Mouse (Mus musculus) gastrocnemius, postnatal 36 days (tissue): ENCODE results near the gene Tank. TPM values are rescaled to one million over a fixed set of nuclear protein-coding genes. Genes with fewer than 3 reads are reported as not detected.

Experiments
- DNase-seq, 2 experiments: peaks; one replicate each; pipeline ENCODE4 v3.0.0; 2022
- intact Hi-C: fragments of 180-260 bp; cut with DNase I; formaldehyde crosslinking; loops from one replicate; pipeline ENCODE4 v1.15.1; 2025
- long read RNA-seq, 2 experiments: library from polyadenylated mRNA; stranded (forward); transcript quantifications; one replicate each; pipeline ENCODE4 v2.0.0; 2021
- total RNA-seq, 2 experiments: library from RNA; stranded (reverse); gene quantifications; 2 replicates each; pipeline ENCODE4 v1.2.3; 2021

Tank gene
- total RNA-seq: 10 to 100 TPM; 12.8 to 19.3 TPM
- long read RNA-seq, experiment 1, partial matches to known transcripts: 1 of 8 reads
- long read RNA-seq, experiment 1, other reads (novel, unspliced or antisense): 5 of 8 reads
- long read RNA-seq, experiment 2, partial matches to known transcripts: 0 of 9 reads
- long read RNA-seq, experiment 2, other reads (novel, unspliced or antisense): 7 of 9 reads

DNA sequence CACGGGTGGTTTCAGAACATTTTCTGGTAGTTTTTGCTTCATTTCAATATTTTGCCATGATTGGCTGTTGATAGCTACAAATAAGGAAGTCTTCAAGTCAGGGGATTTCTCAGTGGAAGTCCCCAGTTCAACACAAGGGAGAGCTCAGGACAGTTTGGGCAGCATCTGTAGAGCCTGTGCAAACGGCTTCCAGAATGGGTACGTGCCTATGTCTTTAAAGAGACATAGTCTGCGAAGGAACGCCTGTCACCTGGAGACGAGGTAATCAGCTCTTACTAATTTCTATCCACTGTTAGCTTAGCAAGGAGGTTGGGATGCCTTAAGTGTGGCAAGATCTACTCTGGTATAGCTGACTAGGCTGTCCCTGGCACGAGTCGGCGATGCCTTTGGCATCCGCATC lies at the start of gene Tank:
Gene Tank (plus strand): TSS at position 153 of the 400 bp plus-strand sequence.
- intact Hi-C loops: no loop called here

DNA sequence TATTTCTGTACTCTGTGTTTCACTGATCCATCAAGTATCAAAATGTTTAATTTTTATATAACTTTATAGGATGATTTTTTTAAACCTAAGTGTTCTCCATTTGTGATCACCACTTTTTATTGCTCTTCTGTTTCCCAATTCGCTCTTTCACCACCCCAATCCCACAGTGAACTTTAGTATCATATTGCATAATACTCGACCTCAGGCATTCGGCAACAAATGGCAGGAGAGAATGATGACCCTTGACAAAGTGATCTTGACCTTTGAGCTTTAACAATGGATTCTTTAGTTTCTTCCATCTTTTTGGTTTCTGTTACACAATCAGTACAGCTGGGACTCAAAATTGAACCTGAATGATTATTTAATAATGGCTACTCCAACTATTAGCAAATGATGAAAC lies 46.1 kb upstream of the Tank start:
- DNase-seq: no peak
- intact Hi-C loops: no loop called here

More for the DNA sequence above, at the start of gene Tank:
- no peak for DNase-seq

DNA sequence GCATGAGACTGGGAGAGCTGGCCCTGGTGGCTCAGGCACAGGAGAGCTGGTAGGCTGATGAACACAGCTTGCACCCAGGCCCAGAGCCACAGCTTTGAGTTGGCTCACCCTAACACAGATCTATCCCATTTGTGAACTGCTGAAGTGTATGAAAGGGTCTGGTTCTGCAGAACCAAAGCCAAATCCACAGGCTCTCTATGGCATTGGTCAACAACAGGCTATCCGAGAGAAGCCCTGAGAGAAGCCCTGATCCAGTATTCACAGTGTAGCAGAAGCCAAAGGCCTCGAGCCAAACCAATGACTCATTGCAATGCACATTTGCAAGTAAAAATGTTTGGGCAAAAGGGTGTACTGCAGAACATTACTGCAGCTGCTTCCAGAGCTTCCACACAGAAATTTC lies 45.3 kb upstream of the Tank start:
- intact Hi-C loops: no loop called here
- peak; percentile 48 to 68 for DNase-seq

DNA sequence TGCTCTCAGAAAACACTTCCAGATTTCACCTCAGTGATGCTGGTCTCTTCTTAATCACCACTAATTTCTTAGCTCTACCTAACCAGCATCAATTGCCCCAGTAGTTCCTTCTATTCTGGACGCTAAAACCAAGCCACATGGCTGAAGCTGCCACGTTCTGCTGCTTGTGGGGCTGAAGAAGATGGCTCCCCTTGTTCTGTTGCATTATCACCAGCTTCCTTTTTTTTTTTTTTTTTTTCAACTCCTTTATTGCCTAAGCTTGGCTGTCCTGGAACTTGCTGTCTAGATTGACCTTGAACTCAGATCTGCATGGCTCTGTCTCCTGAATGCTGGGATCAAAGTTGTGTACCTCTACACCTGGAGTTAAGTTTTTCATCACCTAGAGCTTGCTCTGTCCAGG lies 41.5 kb upstream of the Tank start:
- intact Hi-C loops: no loop called here
- DNase-seq: no peak

DNA sequence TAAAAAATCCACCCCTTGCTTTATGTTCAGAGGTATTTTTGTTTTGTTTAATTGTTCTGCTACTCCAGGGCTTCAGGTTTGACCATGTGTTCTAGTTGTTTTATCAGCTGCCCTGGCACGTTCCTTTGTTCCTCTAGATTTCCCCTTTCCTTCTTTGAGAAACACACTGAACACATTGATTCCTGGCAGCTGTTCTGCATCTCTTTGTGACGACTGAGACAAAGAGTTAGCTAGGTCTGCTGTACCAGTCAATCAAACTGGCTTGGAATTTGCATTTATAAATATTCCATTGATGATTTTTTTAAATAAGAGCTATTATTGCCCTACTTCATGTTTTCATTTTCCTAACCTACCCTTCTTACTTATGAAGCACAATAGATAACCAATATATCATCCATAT lies 39.0 kb upstream of the Tank start:
- intact Hi-C loops: no loop called here
- no peak for DNase-seq

DNA sequence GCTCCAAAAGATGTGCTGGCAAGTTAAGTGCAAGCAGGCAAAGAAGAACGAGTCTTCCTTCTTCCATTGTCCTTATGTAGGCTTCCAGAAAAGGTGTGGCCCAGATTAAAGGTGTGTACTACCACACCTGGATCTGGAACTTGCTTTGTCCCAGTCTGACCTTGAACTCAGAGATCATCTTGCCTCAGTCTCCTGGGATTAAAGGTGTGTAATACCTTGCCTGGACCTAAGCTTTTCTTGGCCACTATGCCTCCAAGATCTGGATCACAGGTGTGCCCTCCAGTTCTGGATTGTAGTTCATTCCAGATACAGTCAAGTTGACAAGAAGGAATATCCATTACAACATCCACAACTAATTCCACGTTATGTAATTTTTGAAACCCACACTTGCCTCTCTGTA lies 36.0 kb upstream of the Tank start:
- no peak for DNase-seq
- intact Hi-C loops: no loop called here

DNA sequence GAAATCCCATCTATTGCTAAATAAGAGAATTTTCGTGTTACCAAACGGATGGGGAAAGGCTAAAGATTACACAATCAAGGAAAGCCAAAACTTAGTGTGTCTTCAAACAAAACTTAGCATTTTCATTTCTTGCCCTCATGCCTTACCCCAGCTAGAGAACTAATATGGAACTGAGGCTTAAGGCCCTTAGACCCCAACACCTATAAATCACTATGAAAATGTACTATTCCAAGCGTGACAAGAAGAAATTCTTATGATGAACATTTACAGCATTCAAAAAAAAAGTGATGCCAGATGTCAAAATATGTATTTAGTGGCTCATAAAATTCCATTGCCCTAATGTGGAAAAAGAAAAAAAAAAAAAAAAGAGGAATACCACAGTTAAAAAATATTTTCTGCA lies 32.7 kb upstream of the Tank start:
- intact Hi-C loops: no loop called here
- DNase-seq: no peak

DNA sequence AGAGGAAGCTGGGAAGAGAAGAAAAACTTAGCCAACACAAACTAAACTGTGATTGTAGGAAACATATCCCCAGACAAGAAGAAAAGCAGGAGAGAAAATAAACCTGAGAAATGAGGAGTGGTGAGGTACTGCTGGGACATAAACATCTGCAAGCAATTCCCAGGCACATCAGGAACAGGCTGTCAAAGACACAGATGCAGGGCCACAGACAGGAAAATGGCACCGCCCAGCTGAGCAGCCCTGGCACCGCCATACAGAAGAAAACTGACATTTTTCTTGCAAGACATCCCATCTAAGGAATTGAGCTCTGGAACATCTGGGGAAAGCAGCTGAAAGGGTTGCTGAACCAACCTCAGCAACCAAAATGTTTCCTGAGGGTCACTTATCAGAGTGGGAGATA lies 30.4 kb upstream of the Tank start:
- no peak for DNase-seq

DNA sequence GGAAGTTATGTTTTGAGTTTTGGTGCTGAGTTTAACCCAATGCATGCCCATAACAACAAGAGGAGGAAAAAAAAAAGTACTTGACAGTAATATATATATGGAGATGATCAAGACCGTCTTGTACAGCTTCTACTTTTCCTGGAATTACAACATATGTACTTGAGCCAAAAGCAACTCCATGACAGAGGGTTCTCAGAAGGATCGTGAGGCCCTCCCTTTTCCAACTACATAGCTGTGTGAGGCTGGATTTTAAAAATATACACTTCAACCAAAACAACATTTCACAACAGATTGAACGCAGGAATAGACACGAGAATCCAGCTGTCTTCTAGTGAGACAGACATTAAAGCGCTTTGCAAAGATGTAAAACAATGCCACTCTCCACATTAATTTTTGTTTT lies 26.7 kb upstream of the Tank start:
- DNase-seq: no peak
- intact Hi-C loops: no loop called here

More for the DNA sequence above, 30.4 kb upstream of the Tank start:
- intact Hi-C loops: no loop called here

DNA sequence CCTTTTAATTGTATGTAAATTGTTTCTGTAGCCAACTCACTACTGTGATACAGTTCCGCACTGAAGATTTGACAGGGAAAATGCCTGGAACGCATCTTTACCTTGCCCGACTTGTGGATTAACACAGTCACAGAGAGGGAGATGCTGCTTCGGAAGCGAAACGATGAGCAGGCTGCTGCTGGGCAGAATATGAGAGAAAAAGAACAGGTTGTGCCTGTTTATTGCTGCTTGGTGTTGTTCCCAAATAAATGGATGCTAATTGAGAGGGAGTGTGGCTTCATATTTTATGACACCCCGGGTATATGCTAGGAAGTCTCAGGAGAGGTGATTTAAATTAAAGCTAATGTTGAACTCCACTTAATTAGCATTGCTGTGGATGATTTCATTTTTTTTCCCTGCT lies 23.0 kb upstream of the Tank start:
- no peak for DNase-seq
- intact Hi-C loops: no loop called here

DNA sequence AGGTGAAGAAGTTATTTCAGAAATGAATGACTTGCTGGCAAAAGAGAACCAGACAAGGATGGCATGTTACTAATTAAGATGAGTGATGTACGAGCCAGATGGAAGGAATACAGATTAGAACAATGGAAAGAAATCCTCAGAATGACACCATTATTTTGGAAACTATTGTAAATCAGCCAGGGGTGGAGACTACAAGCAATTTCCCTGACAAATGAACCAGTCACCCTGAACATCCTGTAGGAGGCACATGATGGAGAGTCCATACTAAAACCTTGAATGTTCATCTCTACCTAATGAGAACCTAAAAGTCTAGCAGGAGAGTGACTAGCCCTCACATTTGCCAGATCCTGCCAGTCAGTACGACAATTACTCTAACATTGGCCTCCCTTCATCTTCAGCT lies 22.6 kb upstream of the Tank start:
- intact Hi-C loops: no loop called here
- DNase-seq: no peak

DNA sequence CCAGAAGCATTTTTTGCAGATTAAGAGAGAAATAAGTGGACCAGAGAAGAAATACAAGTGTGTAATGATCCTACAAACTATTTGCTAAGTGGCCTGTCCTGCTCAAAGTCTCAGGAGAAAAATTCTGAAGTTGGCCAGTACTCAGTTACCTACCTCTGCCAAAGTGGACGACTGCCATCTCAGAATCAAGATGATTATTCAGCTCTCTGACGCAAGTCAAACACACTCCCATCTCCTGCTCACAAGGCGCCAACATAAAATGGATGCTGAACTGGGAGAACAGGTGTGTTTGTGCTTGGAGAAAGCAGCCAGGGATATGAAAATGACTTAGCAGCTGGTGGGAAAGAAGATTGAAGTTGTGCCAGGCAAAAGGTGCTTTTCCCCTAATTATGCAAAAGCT lies 21.7 kb upstream of the Tank start:
- intact Hi-C loops: no loop called here
- DNase-seq: no peak

DNA sequence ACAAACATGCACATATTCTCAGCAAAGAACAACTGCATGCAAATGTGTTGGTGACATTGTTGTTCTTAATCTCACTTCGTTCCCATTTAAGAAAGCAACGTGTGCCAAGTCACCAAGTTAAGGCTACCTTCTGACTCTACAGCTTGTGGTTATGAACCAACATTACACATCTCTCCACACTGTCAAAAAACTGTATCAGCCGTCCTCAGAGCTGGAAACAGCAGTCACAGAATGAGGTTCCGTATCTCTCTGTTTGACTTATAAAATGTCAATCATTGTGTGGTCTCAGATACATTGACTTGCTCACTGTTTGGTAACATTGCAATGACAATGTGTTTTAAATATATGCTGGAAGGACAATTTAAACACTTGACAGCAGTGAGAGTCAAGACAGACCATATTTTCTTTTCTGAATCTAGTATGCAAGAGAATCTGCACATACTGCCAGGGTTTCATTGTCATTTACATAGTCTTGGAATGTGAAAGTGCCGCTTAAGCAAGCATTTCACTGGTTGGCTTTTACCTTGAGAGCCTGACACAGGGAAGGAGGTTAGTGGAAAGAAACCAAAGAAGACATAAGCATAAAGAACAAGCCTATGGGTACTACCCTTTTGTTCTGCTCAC lies 20.4 kb upstream of the Tank start:
- DNase-seq: no peak
- intact Hi-C loops: no loop called here

DNA sequence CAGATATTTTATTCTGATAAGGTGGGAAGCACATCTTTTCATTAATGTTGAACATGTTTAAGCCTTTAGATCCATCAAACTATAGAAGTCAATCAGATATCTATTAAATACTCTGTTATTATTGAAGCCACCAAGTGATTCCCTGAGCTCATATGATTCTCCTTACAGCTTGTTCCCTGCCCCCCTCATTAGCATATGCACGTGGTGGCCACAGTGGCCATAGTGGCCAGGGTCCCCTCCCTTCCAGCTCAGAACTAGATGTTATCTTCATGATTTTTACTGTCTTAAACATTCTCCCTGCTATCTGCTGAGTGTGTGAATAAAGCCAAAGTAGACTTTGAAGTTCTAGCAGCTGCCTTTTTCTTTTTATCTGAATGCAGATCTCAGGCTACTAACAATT lies 17.3 kb upstream of the Tank start:
- intact Hi-C loops: no loop called here
- no peak for DNase-seq

DNA sequence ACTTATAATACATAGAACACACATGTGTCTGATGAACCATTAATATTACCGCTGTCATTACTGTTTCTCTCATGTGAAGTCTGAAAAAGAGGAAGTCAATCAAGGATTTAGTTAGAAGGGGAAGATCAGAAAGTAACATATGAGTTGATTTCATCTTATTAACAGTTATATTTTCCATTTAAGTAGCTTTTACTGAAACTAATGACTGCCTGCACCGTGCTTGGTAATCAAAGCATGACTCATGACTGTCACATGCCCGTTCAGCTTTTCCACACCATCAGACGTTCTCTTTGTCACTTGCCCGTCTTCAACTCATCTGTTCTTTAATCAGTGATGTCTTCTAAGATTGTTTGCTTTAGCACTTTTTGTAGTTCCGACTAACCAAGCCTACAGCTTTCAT lies 15.2 kb upstream of the Tank start:
- no peak for DNase-seq
- intact Hi-C loops: no loop called here

DNA sequence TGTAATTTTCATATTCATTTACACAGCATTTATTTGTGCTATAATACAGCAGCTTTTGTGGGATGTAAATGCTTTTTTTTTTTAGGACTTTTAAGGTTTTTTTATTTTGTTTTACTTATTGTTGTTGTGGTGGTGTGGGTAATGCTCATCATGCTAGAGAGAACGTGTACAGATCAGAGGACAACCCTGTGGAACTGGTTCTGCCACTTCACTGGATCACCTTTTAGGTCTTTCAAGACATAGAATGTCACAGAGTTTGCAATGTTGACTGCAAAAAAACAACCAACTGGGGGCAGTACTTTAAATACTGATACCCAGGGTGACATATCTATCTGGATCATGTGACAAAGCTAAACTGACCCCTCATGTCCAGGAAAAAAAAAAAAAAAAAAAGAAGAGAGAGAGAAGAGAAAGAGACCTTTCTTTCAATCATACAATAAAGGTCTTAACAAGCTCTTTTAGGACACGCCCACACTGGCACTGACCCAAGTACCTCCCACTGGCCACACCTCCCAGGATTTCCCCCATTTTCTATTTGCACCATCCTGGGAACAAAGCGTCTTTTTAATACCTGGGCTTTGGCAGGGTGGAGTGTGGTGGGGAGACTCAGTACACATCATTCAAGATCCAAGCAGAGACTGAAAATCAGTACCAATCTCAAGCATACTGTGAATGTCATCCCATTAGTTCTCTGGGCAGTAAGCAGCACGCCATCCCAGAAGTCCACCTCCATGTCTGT lies 11.2 kb upstream of the Tank start:
- DNase-seq: no peak
- intact Hi-C loops: no loop called here

DNA sequence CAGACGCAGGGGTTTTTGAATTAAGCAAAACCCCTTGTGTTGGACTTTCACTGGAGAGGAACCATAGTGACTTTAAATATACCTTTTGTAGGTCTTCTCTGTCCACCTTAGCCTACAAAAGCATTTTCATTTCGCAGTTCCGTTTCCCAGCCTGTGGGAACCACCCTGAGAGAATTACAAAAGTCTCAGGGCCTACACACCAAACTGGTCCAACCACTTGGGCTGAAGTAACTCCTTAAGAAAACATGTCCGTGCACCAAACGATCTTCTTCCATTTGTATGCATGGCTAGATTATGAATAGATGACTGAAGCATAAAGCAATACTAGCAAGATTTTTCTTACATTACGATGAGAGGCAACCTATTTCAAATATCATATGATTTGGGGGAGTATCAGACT lies 9.2 kb upstream of the Tank start:
- no peak for DNase-seq
- intact Hi-C loops: no loop called here

DNA sequence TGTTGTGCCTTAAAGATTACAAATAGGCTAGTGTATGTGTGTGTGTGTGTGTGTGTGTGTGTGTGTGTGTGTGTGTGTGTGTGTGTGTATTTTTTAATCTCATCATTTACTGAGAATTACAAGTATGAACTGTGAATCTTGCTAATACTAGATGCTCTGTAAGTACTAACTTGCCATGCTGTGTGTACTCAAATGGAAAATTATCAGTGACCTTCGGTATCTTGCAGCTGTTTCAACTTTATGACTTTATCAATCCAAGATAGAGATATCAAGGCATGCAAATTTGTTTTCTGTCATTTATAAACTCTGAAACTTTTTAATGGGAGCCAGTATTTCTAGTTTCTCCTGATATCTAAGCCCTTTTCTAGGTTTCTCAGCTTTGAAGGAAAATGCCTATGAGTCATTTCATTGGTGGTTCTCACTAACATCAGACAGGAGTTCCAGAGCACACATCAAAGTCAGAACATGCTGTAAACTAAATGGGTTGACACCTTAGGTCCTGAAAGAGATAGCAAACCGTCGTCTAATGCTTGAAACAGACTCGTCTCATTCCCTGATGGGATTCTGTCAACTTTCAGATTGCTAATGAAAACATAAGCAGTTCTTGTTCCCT lies 6.9 kb upstream of the Tank start:
- DNase-seq: no peak
- intact Hi-C loops: no loop called here

DNA sequence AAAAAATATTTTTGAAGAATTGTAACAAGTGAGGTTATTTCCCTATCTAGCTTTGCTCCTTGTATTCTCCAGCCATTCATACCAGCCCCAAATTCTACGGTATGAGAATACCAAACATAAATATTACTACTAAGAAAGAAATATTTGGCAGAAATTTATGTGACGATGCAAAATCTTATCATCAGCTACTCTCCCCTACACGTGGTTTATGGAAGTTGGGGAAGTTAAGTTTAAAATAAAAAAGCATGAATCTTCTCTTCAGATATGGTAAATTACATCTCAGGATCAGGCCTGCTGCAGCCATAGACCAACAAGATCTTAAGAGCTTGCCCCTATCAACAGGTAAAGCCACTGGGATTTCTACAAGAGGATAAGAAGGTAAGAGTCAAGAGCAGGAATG lies 1.9 kb upstream of the Tank start:
- DNase-seq: no peak
- intact Hi-C loops: no loop called here

DNA sequence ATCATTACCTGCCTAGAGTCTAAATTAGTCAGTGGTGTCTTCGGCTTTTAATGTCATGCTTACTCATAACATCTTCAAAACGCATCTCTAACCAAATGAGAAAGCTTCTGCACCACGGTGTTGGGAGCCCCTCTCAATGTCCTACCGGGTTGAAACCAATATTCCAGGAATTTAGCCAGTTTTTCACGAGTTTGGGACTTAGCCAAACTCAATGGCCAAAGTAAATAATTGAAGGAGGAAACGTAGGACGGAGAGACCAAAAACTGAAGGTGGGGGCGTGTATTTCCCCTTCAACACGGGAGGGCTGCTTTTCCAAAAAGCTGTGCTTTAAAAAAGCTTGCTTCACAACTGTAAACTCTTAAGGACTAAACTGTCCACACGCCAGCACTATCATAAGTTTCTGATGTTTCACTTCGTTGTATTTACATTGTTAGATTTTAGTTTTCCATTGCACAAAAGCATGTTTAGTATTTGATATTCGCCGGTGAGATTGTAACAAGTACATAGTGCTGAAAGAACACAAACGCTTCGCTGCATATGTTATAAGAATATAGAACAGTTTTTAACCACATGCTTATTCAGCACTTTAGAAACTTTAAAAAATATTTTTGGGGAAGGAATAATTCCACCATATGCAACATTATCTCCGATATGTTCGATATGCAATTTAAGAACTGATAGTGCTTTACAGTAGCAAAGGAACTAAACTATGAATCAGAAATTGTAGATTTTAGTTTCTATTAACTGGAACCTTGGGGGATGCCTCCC lies 1.3 kb upstream of the Tank start:
- DNase-seq: no peak

DNA sequence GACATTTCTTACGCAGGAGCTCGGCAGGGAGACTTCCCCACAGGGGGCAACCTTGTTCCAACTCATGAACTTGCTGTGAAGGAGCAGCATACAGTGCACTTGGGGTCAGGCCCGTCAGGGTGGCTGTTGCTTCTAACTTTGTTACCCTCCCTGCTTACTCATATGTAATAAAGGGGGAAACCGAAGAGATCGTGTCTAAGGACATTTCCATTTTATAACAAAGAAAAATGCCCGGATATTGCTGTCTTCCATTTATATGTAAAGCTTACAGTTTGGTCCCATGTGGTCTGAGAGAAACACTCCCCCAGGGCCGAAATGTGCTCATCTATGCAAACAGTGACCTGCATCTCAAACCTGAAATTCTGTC lies 706 bp upstream of the Tank start:
- intact Hi-C loops: no loop called here
- no peak for DNase-seq

More for the DNA sequence above, 1.3 kb upstream of the Tank start:
- intact Hi-C loops: no loop called here
